Comparison of ENCODE assay signal across 27 mouse cellular contexts in the genomic region with DNA sequence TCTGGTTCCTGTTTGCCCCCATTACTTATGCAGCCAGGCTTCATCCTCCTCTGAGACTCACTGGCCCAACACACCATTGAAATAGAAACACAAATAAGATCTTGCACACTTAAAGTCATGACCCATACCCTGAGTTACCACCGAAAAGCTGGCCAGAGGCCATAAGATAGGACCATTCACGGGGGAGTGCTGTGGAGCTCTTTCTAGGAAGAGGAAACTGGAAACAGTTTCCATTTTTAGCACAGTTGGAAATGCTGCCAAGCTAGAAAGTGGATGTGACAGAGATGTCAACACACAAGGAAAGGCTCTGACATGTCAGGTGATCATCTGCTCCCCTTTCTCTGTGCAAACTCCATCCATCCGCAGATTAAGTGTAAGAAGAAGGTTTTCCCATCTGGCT. TPM values are rescaled to one million over a fixed set of nuclear protein-coding genes. Genes with fewer than 3 reads are reported as not detected.
A peak's percentile ranks its signal among the peaks of the same experiment; 100 is the strongest.
DNase-seq lines count a peak whose midpoint lies in the region; ATAC-seq lines count a peak whose summit lies in the region.
"Had no signal": no experiment of that assay in that cellular context is flagged by ENCODE, and none has a peak within 500 bp of the region (broad histone marks: within the 10 kb centered on the region; RNA-seq: fewer than 3 reads in every experiment).

No protein-coding gene starts in this region.

- peak; percentile 29; the same call in 1 of the 2 replicates for ATAC-seq in lung, embryonic 15.5 days (ENCODE audit: borderline replicate concordance, extremely low read depth, low FRiP score, low TSS enrichment)
- ATAC-seq in heart, embryonic 14.5 days (ENCODE audit: insufficient number of reproducible peaks, insufficient read depth, low FRiP score, low read depth) = peak; percentile 87
- ATAC-seq: hindbrain, embryonic 16.5 days; intestine, embryonic 15.5 days; midbrain, embryonic 16.5 days had no signal

- H3K36me3 ChIP-seq in lung, embryonic 15.5 days = no peaks in the 10 kb centered on the region
- peaks cover 14% of the 10 kb centered on the region; the same call in 1 of the 2 replicates for H3K36me3 ChIP-seq in heart, embryonic 14.5 days (ENCODE audit: control insufficient read depth, insufficient read depth, low read length)
- H3K36me3 ChIP-seq: embryonic facial prominence, embryonic 12.5 days; G1E; hindbrain, embryonic 10.5 days; intestine, embryonic 15.5 days; limb, embryonic 15.5 days; liver, embryonic 15.5 days; midbrain, embryonic 10.5 days had no signal

- no peak overlapping the region for H3K4me2 ChIP-seq in lung, embryonic 15.5 days
- peak overlapping the region; percentile 17 for H3K4me2 ChIP-seq in heart, embryonic 14.5 days (ENCODE audit: low read length)
- H3K4me2 ChIP-seq: embryonic facial prominence, embryonic 12.5 days; intestine, embryonic 15.5 days; limb, embryonic 15.5 days; liver, embryonic 15.5 days had no signal

- no peaks in the 10 kb centered on the region for H3K27me3 ChIP-seq in lung, embryonic 15.5 days
- H3K27me3 ChIP-seq in heart, embryonic 14.5 days (ENCODE audit: control insufficient read depth, insufficient read depth, low read length) = no peaks in the 10 kb centered on the region
- H3K27me3 ChIP-seq: CH12.LX; embryonic facial prominence, embryonic 12.5 days; intestine, embryonic 15.5 days; limb, embryonic 15.5 days; liver, embryonic 15.5 days had no signal

- H3K4me3 ChIP-seq in lung, embryonic 15.5 days = no peak overlapping the region
- H3K4me3 ChIP-seq in heart, embryonic 14.5 days (ENCODE audit: control insufficient read depth in 1 of 2, insufficient read depth in 1 of 2, low read depth in 1 of 2, low read length in 2 of 2) = no peak overlapping the region
- H3K4me3 ChIP-seq: embryonic facial prominence, embryonic 12.5 days; gastrocnemius, adult 2 months; hindbrain, embryonic 10.5 days; intestine, embryonic 15.5 days; limb, embryonic 15.5 days; liver, embryonic 15.5 days; midbrain, embryonic 10.5 days; myocyte had no signal

- WGBS in lung, embryonic 15.5 days = 32% methylated on average over 3 of the region's 3 CpGs
- 2% methylated on average over 3 of the region's 3 CpGs for WGBS in heart, embryonic 14.5 days

- no peaks in the 10 kb centered on the region for H3K9me3 ChIP-seq in lung, embryonic 15.5 days
- no peaks in the 10 kb centered on the region for H3K9me3 ChIP-seq in heart, embryonic 14.5 days (ENCODE audit: control insufficient read depth, low read length)
- H3K9me3 ChIP-seq: embryonic facial prominence, embryonic 12.5 days; G1E; hindbrain, embryonic 10.5 days; intestine, embryonic 15.5 days; limb, embryonic 15.5 days; liver, embryonic 15.5 days; midbrain, embryonic 10.5 days had no signal

- DNase-seq in lung, postnatal 36 days = no peak
- DNase-seq in heart, adult 9 months (ENCODE audit: low spot score in 2 of 2) = peak; percentile 58 to 69
- peak; percentile 71 for DNase-seq in heart, postnatal 4 days
- DNase-seq in thymus, postnatal 14 days = no peak
- no peak for DNase-seq in spleen, postnatal 10 days (ENCODE audit: low spot score in 2 of 2)
- DNase-seq: adrenal gland, postnatal 10 days; B cell, adult 2 months; cerebellum, adult 2 months; cerebellum, postnatal 25 days; gastrocnemius, adult 2 months; kidney, adult 8-10 months; kidney, postnatal 10 days; left cerebral cortex, postnatal 4 days had no signal

- no peak overlapping the region for H3K9ac ChIP-seq in lung, embryonic 15.5 days
- H3K9ac ChIP-seq in heart, embryonic 14.5 days (ENCODE audit: low read length) = no peak overlapping the region
- H3K9ac ChIP-seq: embryonic facial prominence, embryonic 12.5 days; intestine, embryonic 15.5 days; limb, embryonic 15.5 days; liver, embryonic 15.5 days had no signal

- H3K27ac ChIP-seq in lung, embryonic 15.5 days = no peak overlapping the region
- H3K27ac ChIP-seq in heart, embryonic 14.5 days (replicated peaks in 1 of 2; ENCODE audit: control insufficient read depth in 1 of 2, insufficient read depth in 1 of 2, low read depth in 2 of 2, low read length in 2 of 2) = peak overlapping the region; percentile 15 to 62; a peak in 3 of 4 replicates
- H3K27ac ChIP-seq: embryonic facial prominence, embryonic 12.5 days; gastrocnemius, adult 2 months; hindbrain, embryonic 10.5 days; intestine, embryonic 15.5 days; limb, embryonic 15.5 days; liver, embryonic 15.5 days; midbrain, embryonic 10.5 days; stomach, postnatal 0 days had no signal

- H3K4me1 ChIP-seq in lung, embryonic 15.5 days = peaks cover 15% of the 10 kb centered on the region
- peaks cover 19 to 49% of the 10 kb centered on the region in 2 experiments for H3K4me1 ChIP-seq in heart, embryonic 14.5 days (ENCODE audit: control insufficient read depth in 2 of 2, insufficient read depth in 2 of 2, low read length in 2 of 2)
- H3K4me1 ChIP-seq: hindbrain, embryonic 10.5 days; liver, embryonic 15.5 days had no signal

RNA-seq across cellular contexts. Expression of gene Ccdc80, which starts 7.7 kb away (rescaled TPM):
- polyA plus RNA-seq in lung, embryonic 15.5 days (2015; fragmentation: Nextera tagmentation; extraction: Ambion mirVana) = 73.1 and 73.5 TPM in 2 replicates
- polyA plus RNA-seq in heart, embryonic 14.5 days (2014; fragmentation: Nextera tagmentation; extraction: Ambion mirVana) = 88.5 and 96.2 TPM in 2 replicates
- total RNA-seq in heart, postnatal 4 days (2021) = 10 to 100 TPM; 90.3 to 96.3 TPM
- polyA plus RNA-seq: G1E had no signal

RNA-seq across cellular contexts. Expression of gene Slc35a5, which starts 57.6 kb away (rescaled TPM):
- polyA plus RNA-seq in lung, embryonic 15.5 days (2015; fragmentation: Nextera tagmentation; extraction: Ambion mirVana) = 16.1 and 23.1 TPM in 2 replicates
- 18.0 and 19.8 TPM in 2 replicates for polyA plus RNA-seq in heart, embryonic 14.5 days (2014; fragmentation: Nextera tagmentation; extraction: Ambion mirVana)
- total RNA-seq in heart, postnatal 4 days (2021) = 10 to 100 TPM in 1 of 2 experiments, 1 to 10 TPM in 1; 9.1 to 13.9 TPM

RNA-seq across cellular contexts. Expression of gene Atg3, which starts 57.7 kb away (rescaled TPM):
- polyA plus RNA-seq in lung, embryonic 15.5 days (2015; fragmentation: Nextera tagmentation; extraction: Ambion mirVana) = 37.0 and 39.1 TPM in 2 replicates
- polyA plus RNA-seq in heart, embryonic 14.5 days (2014; fragmentation: Nextera tagmentation; extraction: Ambion mirVana) = 30.5 and 30.7 TPM in 2 replicates
- 10 to 100 TPM; 27.7 to 27.8 TPM for total RNA-seq in heart, postnatal 4 days (2021)

Comparison
In these comparisons a context has a peak if more than half of its experiments do, and no peak if none do; other contexts are left out.
1. DNase-seq: peak in heart, adult 9 months (2 of 2) and heart, postnatal 4 days (single experiment); none in lung, postnatal 36 days (single experiment), thymus, postnatal 14 days (single experiment) and spleen, postnatal 10 days (0 of 2).